Mouse (Mus musculus) bone marrow, adult 2 months (tissue): ENCODE data around the gene Dimt1. TPM values are rescaled to one million over a fixed set of nuclear protein-coding genes. Genes with fewer than 3 reads are reported as not detected.

Experiments used
- H3K27ac ChIP-seq: fragments of 200-500 bp; 2 replicates; pipeline ENCODE4 v1.5.1; 2012; ENCODE audit warnings: low read depth, mild to moderate bottlenecking, control low read depth, inconsistent platforms, low read length; ENCODE audit not compliant: control insufficient read depth, poor library complexity, insufficient read depth
- H3K4me1 ChIP-seq: fragments of 200-500 bp; 2 replicates; pipeline ENCODE4 v1.6.1; 2011; ENCODE audit warnings: low read length; ENCODE audit not compliant: control insufficient read depth, insufficient read depth
- H3K4me3 ChIP-seq: fragments of 200-500 bp; replicated peaks from 2 replicates; pipeline ENCODE3; 2011; ENCODE audit warnings: mild to moderate bottlenecking, low read depth, low read length, control low read depth; ENCODE audit not compliant: control insufficient read depth
- CTCF ChIP-seq: fragments of 200-500 bp; IDR thresholded peaks from 2 replicates; pipeline ENCODE4 v1.5.1; 2011; ENCODE audit warnings: low read length, control low read depth; ENCODE audit not compliant: control insufficient read depth, insufficient read depth
- POLR2A ChIP-seq: fragments of 200-500 bp; IDR thresholded peaks from 2 replicates; pipeline ENCODE4 v1.6.1; 2011; ENCODE audit warnings: low read depth, mild to moderate bottlenecking, control low read depth, low read length, borderline replicate concordance; ENCODE audit not compliant: control insufficient read depth
- WGBS: fragments of 180-500 bp; shearing (Covaris S2); methylation state at CpG from one replicate; pipeline ENCODE4 v1.1.7; 2018; 5-methylcytosine and 5-hydroxymethylcytosine counted together
- polyA plus RNA-seq: library from polyadenylated mRNA; stranded (reverse); fragments of >200 nt; gene quantifications from 2 replicates; pipeline ENCODE4 v1.2.4, GENCODE M21; 2011; ENCODE audit warnings: low replicate concordance; ENCODE audit not compliant: missing spikeins, insufficient read depth, insufficient read length

Dimt1 gene
- polyA plus RNA-seq, 1 experiment, result 8.5 TPM

GRCm38 (mm10) chr13:106928296-106928695, 18.6 kb upstream of the Dimt1 start:
- TF ChIP-seq POLR2A (no peak), CTCF (no peak)
- Histone ChIP-seq H3K4me1 (no peaks in the 10 kb centered on the region), H3K4me3 (no peak overlapping the region), H3K27ac (no peak overlapping the region)
- WGBS, result 82% methylated on average over 4 of the region's 4 CpGs

GRCm38 (mm10) chr13:106929201-106929600, 17.7 kb upstream of the Dimt1 start:
- H3K27ac ChIP-seq, result no peak overlapping the region
- H3K4me1 ChIP-seq, result no peaks in the 10 kb centered on the region
- 74% methylated on average over 2 of the region's 2 CpGs for WGBS
- H3K4me3 ChIP-seq, result no peak overlapping the region
- TF ChIP-seq POLR2A (no peak), CTCF (no peak)

GRCm38 (mm10) chr13:106935871-106936255, 11.1 kb upstream of the Dimt1 start:
- H3K27ac ChIP-seq, result no peak overlapping the region; the same call in 1 of the 2 replicates
- 3% methylated on average over 9 of the region's 9 CpGs for WGBS

GRCm38 (mm10) chr13:106936256-106937137, 10.4 kb upstream of the Dimt1 start, which contains the start of gene Ipo11:
Gene Ipo11 (minus strand): TSS chr13:106936958.
- Histone ChIP-seq H3K4me1 (no peaks in the 10 kb centered on the region; the same call in 1 of the 2 replicates), H3K27ac (peak within 1 kb of the TSS; percentile 48), H3K4me3 (peak within 1 kb of the TSS; percentile 97)
- under 1% methylated on average over 84 of the region's 84 CpGs for WGBS
- TF ChIP-seq CTCF (no peak), POLR2A (peak; percentile 75; the same call in 1 of the 2 replicates)

More at GRCm38 (mm10) chr13:106935871-106936255, 11.1 kb upstream of the Dimt1 start:
- TF ChIP-seq POLR2A (no peak), CTCF (no peak)
- H3K4me3 ChIP-seq, result peak overlapping the region; percentile 97
- H3K4me1 ChIP-seq, result no peaks in the 10 kb centered on the region; the same call in 1 of the 2 replicates

GRCm38 (mm10) chr13:106937138-106937472, 9.8 kb upstream of the Dimt1 start:
- Histone ChIP-seq H3K4me1 (no peaks in the 10 kb centered on the region; the same call in 1 of the 2 replicates), H3K4me3 (peak overlapping the region; percentile 97), H3K27ac (no peak overlapping the region)
- TF ChIP-seq CTCF (no peak), POLR2A (no peak)
- 27% methylated on average over 7 of the region's 7 CpGs for WGBS

GRCm38 (mm10) chr13:106941211-106941976, 5.5 kb upstream of the Dimt1 start:
- Histone ChIP-seq H3K27ac (no peak overlapping the region), H3K4me3 (no peak overlapping the region), H3K4me1 (no peaks in the 10 kb centered on the region; the same call in 1 of the 2 replicates)
- 66% methylated on average over 7 of the region's 7 CpGs for WGBS
- TF ChIP-seq CTCF (no peak), POLR2A (no peak)

- H3K4me3 ChIP-seq, result no peak overlapping the region
- peaks cover 2% of the 10 kb centered on the region; the same call in 1 of the 2 replicates for H3K4me1 ChIP-seq
- no peak overlapping the region for H3K27ac ChIP-seq
- 86% methylated on average over 1 of the region's 1 CpGs for WGBS
- TF ChIP-seq POLR2A (no peak), CTCF (no peak)
These were observed 4.2 kb upstream of the Dimt1 start for GRCm38 (mm10) chr13:106942721-106943120.

GRCm38 (mm10) chr13:106945518-106945917, 1.4 kb upstream of the Dimt1 start:
- Histone ChIP-seq H3K4me3 (no peak overlapping the region), H3K27ac (no peak overlapping the region), H3K4me1 (peaks cover 2% of the 10 kb centered on the region; the same call in 1 of the 2 replicates)
- WGBS, result 65% methylated on average over 9 of the region's 9 CpGs
- no peak for TF ChIP-seq CTCF
- no peak for TF ChIP-seq POLR2A
